Mouse (Mus musculus): ENCODE measurements around the gene Hsp90ab1. TPM values are rescaled to one million over a fixed set of nuclear protein-coding genes. Genes with fewer than 3 reads are reported as not detected.
A peak's percentile ranks its signal among the peaks of the same experiment; 100 is the strongest.

Hsp90ab1 gene
- polyA plus RNA-seq, 1 experiment from 2014 or later = 1,475 TPM

- H3K4me3 ChIP-seq (ENCODE audit: low read length) = no peak overlapping the region
- no peaks in the 10 kb centered on the region for H3K9me3 ChIP-seq (ENCODE audit: control insufficient read depth, low read length)
- peak overlapping the region; percentile 52; the same call in 1 of the 2 replicates for H3K27ac ChIP-seq (ENCODE audit: low read length)
- WGBS = 40% methylated on average over 5 of the region's 5 CpGs
- peak; percentile 48; the same call in 1 of the 2 replicates for ATAC-seq
- no peaks in the 10 kb centered on the region for H3K27me3 ChIP-seq (replicated peaks; ENCODE audit: control insufficient read depth, insufficient read depth, low read length)
- no peak overlapping the region for H3K9ac ChIP-seq (ENCODE audit: low read depth, low read length)
- H3K4me1 ChIP-seq (ENCODE audit: control insufficient read depth, insufficient read depth, low read length) = peaks cover 8% of the 10 kb centered on the region; the same call in 1 of the 2 replicates
- no peaks in the 10 kb centered on the region for H3K36me3 ChIP-seq (ENCODE audit: control insufficient read depth, insufficient read depth, low read length)
- H3K4me2 ChIP-seq (ENCODE audit: low read depth, low read length) = no peak overlapping the region
These were observed 37.2 kb upstream of the Hsp90ab1 start for GRCm38 (mm10) chr17:45610144-45610866.

GRCm38 (mm10) chr17:45608396-45608795 lies 35.3 kb upstream of the Hsp90ab1 start:
- H3K27ac ChIP-seq (ENCODE audit: low read length) = no peak overlapping the region

GRCm38 (mm10) chr17:45606992-45607879 lies 34.2 kb upstream of the Hsp90ab1 start:
- Histone ChIP-seq H3K4me3 (ENCODE audit: low read length) (no peak overlapping the region), H3K9me3 (ENCODE audit: control insufficient read depth, low read length) (no peaks in the 10 kb centered on the region), H3K27ac (ENCODE audit: low read length) (0 out of 2 replicates have a peak overlapping the region, but pooled peaks have one; percentile 23), H3K27me3 (replicated peaks; ENCODE audit: control insufficient read depth, insufficient read depth, low read length) (no peaks in the 10 kb centered on the region), H3K4me2 (ENCODE audit: low read depth, low read length) (no peak overlapping the region), H3K4me1 (ENCODE audit: control insufficient read depth, insufficient read depth, low read length) (peaks cover 8% of the 10 kb centered on the region; the same call in 1 of the 2 replicates), H3K36me3 (ENCODE audit: control insufficient read depth, insufficient read depth, low read length) (no peaks in the 10 kb centered on the region), H3K9ac (ENCODE audit: low read depth, low read length) (no peak overlapping the region)
- no peak for ATAC-seq
- WGBS = 81% methylated on average over 15 of the region's 15 CpGs

More at GRCm38 (mm10) chr17:45608396-45608795, 35.3 kb upstream of the Hsp90ab1 start:
- no peak for ATAC-seq
- Histone ChIP-seq H3K4me2 (ENCODE audit: low read depth, low read length) (no peak overlapping the region), H3K9ac (ENCODE audit: low read depth, low read length) (no peak overlapping the region), H3K36me3 (ENCODE audit: control insufficient read depth, insufficient read depth, low read length) (no peaks in the 10 kb centered on the region), H3K27me3 (replicated peaks; ENCODE audit: control insufficient read depth, insufficient read depth, low read length) (no peaks in the 10 kb centered on the region), H3K9me3 (ENCODE audit: control insufficient read depth, low read length) (no peaks in the 10 kb centered on the region), H3K4me1 (ENCODE audit: control insufficient read depth, insufficient read depth, low read length) (peaks cover 8% of the 10 kb centered on the region; the same call in 1 of the 2 replicates), H3K4me3 (ENCODE audit: low read length) (no peak overlapping the region)
- WGBS = 91% methylated on average over 4 of the region's 4 CpGs

- H3K4me2 ChIP-seq (ENCODE audit: low read depth, low read length) = no peak overlapping the region
- WGBS = 88% methylated on average over 3 of the region's 3 CpGs
These were observed 29.9 kb upstream of the Hsp90ab1 start for GRCm38 (mm10) chr17:45602984-45603383.

GRCm38 (mm10) chr17:45601877-45602304 lies 28.8 kb upstream of the Hsp90ab1 start, which contains the start of gene Mymx:
Gene Mymx (minus strand): TSS chr17:45602102.
- H3K4me3 ChIP-seq (ENCODE audit: low read length) = no peak within 1 kb of the TSS
- peak within 1 kb of the TSS; percentile 22; the same call in 1 of the 2 replicates for H3K9ac ChIP-seq (ENCODE audit: low read depth, low read length)

More at GRCm38 (mm10) chr17:45602984-45603383, 29.9 kb upstream of the Hsp90ab1 start:
- Histone ChIP-seq H3K36me3 (ENCODE audit: control insufficient read depth, insufficient read depth, low read length) (no peaks in the 10 kb centered on the region), H3K4me3 (ENCODE audit: low read length) (no peak overlapping the region), H3K4me1 (ENCODE audit: control insufficient read depth, insufficient read depth, low read length) (peaks cover 33% of the 10 kb centered on the region), H3K9ac (ENCODE audit: low read depth, low read length) (no peak overlapping the region), H3K27me3 (replicated peaks; ENCODE audit: control insufficient read depth, insufficient read depth, low read length) (no peaks in the 10 kb centered on the region), H3K27ac (ENCODE audit: low read length) (no peak overlapping the region), H3K9me3 (ENCODE audit: control insufficient read depth, low read length) (no peaks in the 10 kb centered on the region)
- ATAC-seq = no peak

GRCm38 (mm10) chr17:45601325-45601724 lies 28.3 kb upstream of the Hsp90ab1 start:
- Histone ChIP-seq H3K4me1 (ENCODE audit: control insufficient read depth, insufficient read depth, low read length) (peaks cover 41% of the 10 kb centered on the region), H3K9me3 (ENCODE audit: control insufficient read depth, low read length) (no peaks in the 10 kb centered on the region), H3K4me2 (ENCODE audit: low read depth, low read length) (peak overlapping the region; percentile 31; the same call in 1 of the 2 replicates), H3K4me3 (ENCODE audit: low read length) (no peak overlapping the region), H3K9ac (ENCODE audit: low read depth, low read length) (peak overlapping the region; percentile 22; the same call in 1 of the 2 replicates), H3K27me3 (replicated peaks; ENCODE audit: control insufficient read depth, insufficient read depth, low read length) (no peaks in the 10 kb centered on the region), H3K27ac (ENCODE audit: low read length) (no peak overlapping the region), H3K36me3 (ENCODE audit: control insufficient read depth, insufficient read depth, low read length) (no peaks in the 10 kb centered on the region)
- WGBS = 23% methylated on average over 22 of the region's 22 CpGs
- peak; percentile 14; the same call in 1 of the 2 replicates for ATAC-seq

More at GRCm38 (mm10) chr17:45601877-45602304, 28.8 kb upstream of the Hsp90ab1 start, which contains the start of gene Mymx:
- Histone ChIP-seq H3K36me3 (ENCODE audit: control insufficient read depth, insufficient read depth, low read length) (no peaks in the 10 kb centered on the region), H3K27me3 (replicated peaks; ENCODE audit: control insufficient read depth, insufficient read depth, low read length) (no peaks in the 10 kb centered on the region), H3K4me1 (ENCODE audit: control insufficient read depth, insufficient read depth, low read length) (peaks cover 37% of the 10 kb centered on the region), H3K9me3 (ENCODE audit: control insufficient read depth, low read length) (no peaks in the 10 kb centered on the region), H3K27ac (ENCODE audit: low read length) (no peak within 1 kb of the TSS), H3K4me2 (ENCODE audit: low read depth, low read length) (peak within 1 kb of the TSS; percentile 31)
- 51% methylated on average over 6 of the region's 6 CpGs for WGBS
- 0 out of 2 replicates have a peak, but pooled peaks have one; percentile 6 for ATAC-seq

- H3K4me3 ChIP-seq (ENCODE audit: low read length) = no peak overlapping the region
- H3K9ac ChIP-seq (ENCODE audit: low read depth, low read length) = no peak overlapping the region
- whole genome bisulfite sequencing = 73% methylated on average over 8 of the region's 8 CpGs
- H3K4me2 ChIP-seq (ENCODE audit: low read depth, low read length) = no peak overlapping the region
- H3K9me3 ChIP-seq (ENCODE audit: control insufficient read depth, low read length) = no peaks in the 10 kb centered on the region
- H3K36me3 ChIP-seq (ENCODE audit: control insufficient read depth, insufficient read depth, low read length) = no peaks in the 10 kb centered on the region
- H3K4me1 ChIP-seq (ENCODE audit: control insufficient read depth, insufficient read depth, low read length) = peaks cover 48% of the 10 kb centered on the region
- H3K27ac ChIP-seq (ENCODE audit: low read length) = no peak overlapping the region
- H3K27me3 ChIP-seq (replicated peaks; ENCODE audit: control insufficient read depth, insufficient read depth, low read length) = no peaks in the 10 kb centered on the region
- no peak for ATAC-seq
These were observed 27.2 kb upstream of the Hsp90ab1 start for GRCm38 (mm10) chr17:45600267-45600666.

GRCm38 (mm10) chr17:45599446-45600242 lies 26.6 kb upstream of the Hsp90ab1 start, which contains the start of gene Slc29a1:
Gene Slc29a1 (minus strand): TSS chr17:45599606.
- peaks cover 53% of the 10 kb centered on the region for H3K4me1 ChIP-seq (ENCODE audit: control insufficient read depth, insufficient read depth, low read length)
- H3K9ac ChIP-seq (ENCODE audit: low read depth, low read length) = peak within 1 kb of the TSS; percentile 66
- peak within 1 kb of the TSS; percentile 74 for H3K27ac ChIP-seq (ENCODE audit: low read length)

More at GRCm38 (mm10) chr17:45599446-45600242, 26.6 kb upstream of the Hsp90ab1 start, which contains the start of gene Slc29a1:
- no peaks in the 10 kb centered on the region for H3K9me3 ChIP-seq (ENCODE audit: control insufficient read depth, low read length)
- peak; percentile 72 for ATAC-seq
- peak within 1 kb of the TSS; percentile 44 for H3K4me3 ChIP-seq (ENCODE audit: low read length)
- peak within 1 kb of the TSS; percentile 76 for H3K4me2 ChIP-seq (ENCODE audit: low read depth, low read length)
- H3K27me3 ChIP-seq (replicated peaks; ENCODE audit: control insufficient read depth, insufficient read depth, low read length) = no peaks in the 10 kb centered on the region
- H3K36me3 ChIP-seq (ENCODE audit: control insufficient read depth, insufficient read depth, low read length) = no peaks in the 10 kb centered on the region
- 18% methylated on average over 32 of the region's 32 CpGs for WGBS

All from intestine, embryonic 16.5 days (tissue).